Mouse (Mus musculus): Measurements from ENCODE around the gene Espl1.

DNA sequence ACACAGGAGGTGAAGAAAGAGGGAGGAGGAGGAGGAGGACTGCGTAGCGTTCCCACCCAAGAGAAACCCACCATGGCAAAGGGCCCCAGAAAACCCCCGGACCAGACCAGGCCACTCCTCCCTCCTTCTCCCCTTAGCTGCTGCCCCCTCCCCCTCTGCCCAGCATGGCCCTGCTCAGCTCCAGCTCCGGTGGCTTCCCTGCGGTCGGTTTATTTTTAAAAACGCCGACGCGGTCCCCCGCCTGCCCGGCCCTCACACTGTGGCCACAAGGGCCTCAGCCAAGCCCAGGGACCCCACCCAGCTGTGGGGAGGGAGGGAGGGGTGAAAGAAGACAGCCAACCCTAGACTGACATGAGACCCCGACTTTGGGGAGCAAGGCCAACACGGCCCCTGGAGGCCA, 66.6 kb downstream of the Espl1 start:
- no peak for TF ChIP-seq CTCF (IDR thresholded peaks at IDR 0.05; ENCODE audit: low read depth, low read length)
- TF ChIP-seq POLR2A (IDR thresholded peaks at IDR 0.05; ENCODE audit: extremely low read depth, insufficient read depth, low read length): no peak

All from liver, adult 2 months (tissue).